Mouse (Mus musculus): ENCODE measurements at regions not wholly inside any gene's neighbourhood (a gene's known extent, or its start where the extent isn't known, plus 50 kb on each side); places are given as distances from the start of the nearest gene placed in this dataset.

DNA sequence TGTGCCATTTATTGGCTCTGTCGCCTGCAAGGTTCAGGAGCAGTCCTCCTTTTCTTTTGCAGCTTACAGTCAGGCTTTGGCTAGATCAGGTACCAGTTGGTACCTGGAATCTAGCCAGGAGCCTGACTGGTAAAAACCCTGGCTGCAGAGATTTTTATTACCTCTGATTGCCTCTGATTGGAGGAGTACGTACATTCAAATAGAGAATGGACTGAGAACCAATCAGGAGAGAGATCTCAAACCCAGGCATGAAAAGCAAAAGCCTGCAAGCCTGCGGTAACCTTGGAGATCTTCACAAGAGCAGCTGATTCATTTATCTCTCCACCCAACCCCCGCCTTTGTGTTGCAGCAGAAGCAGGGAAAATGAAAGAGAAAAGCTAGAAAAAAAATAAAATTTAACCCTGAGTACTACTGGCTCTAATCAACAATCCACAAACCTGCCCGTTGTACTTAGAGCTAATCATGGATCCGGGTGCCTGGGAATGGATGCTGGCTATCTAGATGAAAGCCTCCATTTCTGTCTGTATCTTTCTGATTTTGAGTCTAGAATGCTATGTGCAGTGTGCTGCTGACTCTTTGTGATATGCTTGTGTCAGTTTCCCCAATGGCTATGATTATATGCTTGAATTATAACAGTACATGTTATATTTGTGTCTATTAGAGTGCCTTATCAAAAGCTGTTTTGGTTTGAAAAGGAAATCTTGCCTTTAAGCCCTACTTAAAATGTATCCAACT is 406.2 kb upstream of the Ndn start:
- DNase-seq, result peak in 1 of 2 experiments; percentile 1

DNA sequence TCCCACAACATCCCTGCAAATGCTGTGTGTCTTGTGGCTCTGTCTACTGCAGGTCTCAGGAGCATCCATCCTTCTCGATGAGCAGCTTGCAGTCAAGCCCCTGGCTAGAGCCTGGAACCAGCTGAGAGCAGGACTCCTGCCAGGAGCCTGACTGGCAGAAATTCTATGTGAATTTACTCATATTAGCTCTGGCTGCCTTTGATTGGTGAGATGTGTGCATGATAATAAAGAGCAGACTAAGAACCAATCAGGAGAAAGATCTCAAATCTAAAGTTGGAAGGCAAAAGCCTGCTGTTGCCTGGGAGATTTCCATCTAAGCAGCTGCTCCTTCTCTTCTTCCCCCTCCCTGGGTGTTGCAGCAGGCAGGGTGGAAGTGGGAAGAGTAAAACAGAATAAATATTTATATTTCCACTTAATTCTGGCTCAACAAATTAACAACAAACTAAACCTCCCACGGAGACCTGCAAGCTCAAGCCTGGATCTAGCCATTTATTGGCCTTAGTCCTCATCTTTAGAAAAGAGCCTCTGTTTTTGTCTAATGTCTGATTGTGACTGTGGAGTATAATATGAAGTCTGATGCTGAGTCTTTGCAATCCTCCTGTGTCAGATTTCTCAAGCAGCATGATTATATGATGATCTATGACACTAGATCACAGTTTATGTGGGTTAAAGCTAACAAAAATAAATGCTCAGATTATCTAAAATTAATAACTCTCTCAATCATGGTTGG is 364.0 kb upstream of the Ndn start:
- DNase-seq, result no peak

DNA sequence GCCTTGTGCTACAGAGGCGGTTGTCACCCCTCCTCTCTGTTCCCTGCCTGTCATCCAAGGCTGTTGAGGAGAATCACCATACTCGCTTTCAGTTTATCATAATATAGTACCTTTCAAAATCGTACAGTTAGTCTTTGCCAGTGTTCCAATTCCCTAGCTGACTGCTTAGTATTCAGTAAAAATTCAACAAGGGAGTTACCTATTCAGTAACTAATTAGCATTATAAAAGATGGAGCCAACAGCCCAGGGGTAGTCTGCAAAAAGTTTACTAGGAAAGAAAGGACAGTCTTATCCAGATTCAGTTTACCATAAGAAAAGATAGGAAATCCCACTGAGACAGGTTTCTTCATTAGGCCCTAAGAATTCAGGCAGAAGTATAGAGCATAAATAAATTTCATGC is 319.7 kb upstream of the Ndn start:
- DNase-seq, result no peak

DNA sequence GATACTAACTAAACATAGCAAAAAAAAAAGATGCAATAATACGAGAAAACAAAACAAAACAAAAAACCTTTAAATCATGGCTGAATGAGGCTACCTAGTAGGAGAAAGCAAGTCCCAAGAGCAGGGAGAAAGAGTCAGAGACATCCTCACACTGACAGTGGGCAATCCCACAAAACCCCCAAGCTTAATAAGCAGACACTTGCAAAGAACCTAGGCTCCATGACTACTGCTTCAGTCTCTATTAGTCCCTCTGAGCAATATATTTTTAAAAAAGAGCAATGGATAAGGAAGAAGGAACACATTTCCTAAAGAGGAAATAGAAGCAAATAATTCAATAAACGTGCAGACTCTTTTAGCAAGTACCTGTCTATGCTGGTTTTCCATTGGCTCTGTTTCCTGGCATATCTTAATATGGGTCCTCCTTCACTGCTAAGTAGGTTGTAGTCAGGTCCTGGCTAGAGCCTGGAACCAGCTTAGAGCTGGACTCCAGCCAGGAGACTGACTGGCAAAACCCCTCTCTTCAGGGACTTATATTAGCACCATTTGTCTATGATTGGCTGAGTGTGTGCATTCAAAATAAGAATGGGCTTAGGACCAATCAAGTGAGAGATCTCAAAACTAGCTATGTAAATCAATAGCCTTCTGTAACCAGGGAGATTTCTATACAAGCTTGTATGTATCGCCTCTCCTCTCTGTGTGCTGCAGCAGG is 300.5 kb upstream of the Ndn start:
- DNase-seq, result no peak

DNA sequence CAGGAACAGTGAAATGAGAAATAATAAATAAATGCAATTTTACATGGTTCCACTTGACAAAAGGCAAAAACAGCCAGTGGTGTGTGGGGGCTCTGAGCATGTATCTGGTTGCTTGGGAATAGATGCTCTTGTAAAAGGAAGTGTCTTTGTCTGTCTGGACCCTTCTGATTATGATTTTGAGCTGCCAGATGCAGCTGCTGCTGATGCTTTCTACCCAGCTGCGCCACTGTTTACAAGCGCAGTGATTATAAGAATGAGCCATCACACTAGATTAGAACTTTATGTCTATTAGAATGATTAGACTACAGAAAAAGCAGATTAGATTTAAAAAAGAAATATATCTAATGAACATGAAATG is 299.9 kb upstream of the Ndn start:
- DNase-seq, result no peak

DNA sequence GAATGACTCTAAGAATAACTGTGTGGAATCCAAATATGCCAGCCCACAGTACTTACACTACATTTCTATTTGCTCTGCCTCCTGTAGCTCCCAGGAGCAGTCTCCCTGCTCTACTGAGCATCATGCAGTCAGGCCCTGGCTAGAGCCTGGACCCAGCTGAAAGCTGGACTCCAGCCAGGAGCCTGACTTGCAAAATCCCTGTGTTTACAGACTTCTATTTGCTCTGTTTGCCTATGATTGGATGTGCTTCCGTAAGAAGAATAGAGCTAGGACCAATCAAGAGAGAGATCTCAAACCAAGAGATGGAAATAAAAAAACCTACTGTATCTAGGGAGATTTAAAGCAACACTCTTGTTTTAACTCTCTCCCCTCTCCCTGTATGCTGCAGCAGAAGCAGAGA is 267.8 kb upstream of the Ndn start:
- no peak for DNase-seq

DNA sequence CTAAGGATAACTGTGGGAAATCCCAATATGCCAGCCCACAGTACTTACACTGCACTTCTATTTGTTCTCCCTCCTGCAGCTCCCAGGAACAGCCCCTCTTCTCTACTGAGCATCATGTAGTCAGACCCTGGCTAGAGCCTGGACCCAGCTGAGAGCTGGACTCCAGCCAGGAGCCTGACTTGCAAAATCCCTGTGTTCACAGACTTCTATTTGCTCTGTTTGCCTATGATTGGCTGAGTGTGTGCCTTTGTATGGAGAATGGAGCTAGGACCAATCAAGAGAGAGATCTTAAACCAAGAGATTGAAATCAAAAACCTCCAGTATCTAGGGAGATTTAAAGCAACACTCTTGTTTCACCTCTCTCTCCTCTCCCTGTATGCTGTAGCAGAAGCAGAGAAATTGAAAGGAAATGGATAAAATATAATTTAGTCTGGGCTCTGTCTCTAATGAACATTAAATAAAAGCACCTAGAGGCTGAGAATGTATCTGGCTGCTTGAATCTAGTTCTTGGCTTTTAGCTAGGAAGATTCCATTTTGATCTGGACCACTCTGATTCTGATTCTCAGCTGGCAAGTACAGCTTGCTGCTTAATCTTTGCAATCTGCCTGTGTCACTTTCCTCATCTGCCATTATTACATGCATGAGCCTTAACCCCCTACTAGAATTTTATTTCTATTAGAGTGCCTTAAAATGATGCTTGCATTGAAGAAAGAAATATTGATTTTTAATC is 261.1 kb upstream of the Ndn start:
- no peak for DNase-seq

All from kidney, adult 8-10 months (tissue).